Mouse (Mus musculus) embryo, embryonic 10.5 days (tissue): Measurements from ENCODE around the gene Pgghg.

Experiments used
- DNase-seq: peaks from one replicate; pipeline ENCODE4 v3.0.0-alpha.2; 2015; ENCODE audit warnings: low spot score

Gene Pgghg

DNA sequence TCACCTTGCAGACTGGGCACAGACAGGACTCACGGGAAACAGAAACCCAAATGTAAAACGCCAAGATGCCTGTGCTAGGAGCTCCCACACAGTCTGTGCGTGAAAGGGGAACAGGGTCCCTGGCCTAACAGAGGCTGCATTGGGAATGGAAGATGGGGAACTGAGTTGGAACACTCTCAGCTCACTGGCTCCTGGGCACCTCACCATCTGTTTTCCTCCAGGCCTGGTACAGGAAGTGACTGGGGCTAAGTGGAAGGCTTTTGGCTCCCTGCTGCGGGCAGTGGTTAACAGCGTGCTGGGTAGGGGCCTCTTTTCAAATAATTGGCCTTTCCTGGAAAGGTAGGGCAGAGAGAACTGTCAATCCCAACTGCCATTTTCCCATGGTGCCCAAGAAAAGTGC, 49.4 kb downstream of the Pgghg start:
- DNase-seq, result no peak

DNA sequence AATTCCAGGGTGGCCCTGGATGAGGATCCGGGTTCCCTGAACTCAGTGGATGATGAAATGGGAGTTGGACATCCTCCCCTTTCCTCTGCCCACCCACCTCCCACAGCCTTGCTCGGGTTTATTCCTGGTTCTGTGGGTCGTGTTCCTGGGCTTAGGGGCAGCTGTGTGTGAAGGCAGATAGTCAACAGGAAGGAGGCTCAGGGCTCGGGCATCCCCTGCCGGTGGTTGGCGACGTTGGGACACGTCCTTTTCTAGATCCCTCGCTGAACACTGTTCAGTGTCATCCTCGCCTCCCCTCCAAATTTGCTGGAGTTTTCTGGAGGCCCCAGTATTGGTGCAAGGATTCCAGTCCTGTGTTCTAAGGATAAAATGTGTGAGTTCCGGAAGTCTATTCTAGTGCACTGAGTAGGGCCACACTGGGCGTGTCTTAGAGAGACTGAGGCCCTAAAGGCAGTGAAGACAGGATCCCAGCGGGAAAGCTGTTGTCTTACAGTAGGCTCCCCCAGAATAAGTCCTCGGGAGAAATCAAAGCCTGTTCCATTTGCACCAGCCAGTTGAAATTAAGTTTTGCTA, 50.0 kb downstream of the Pgghg start:
- DNase-seq, result no peak
